Mouse (Mus musculus): ENCODE data around the gene 5730596B20Rik.

- TF ChIP-seq CTCF (IDR thresholded peaks at IDR 0.05; ENCODE audit: low read depth) (no peak), EP300 (IDR thresholded peaks at IDR 0.05; ENCODE audit: low read depth) (no peak)
Observed at GRCm38 (mm10) chr6:52164051-52164625, 13.2 kb upstream of the 5730596B20Rik start.
